Mouse (Mus musculus) CH12.LX (cell line): Measurements from ENCODE around the gene Rcan2.

ENCODE experiments used
- GABPA ChIP-seq: IDR thresholded peaks from 2 replicates; pipeline ENCODE4 v1.6.1; 2012; ENCODE audit warnings: low read depth, low read length, improper control_type of control experiment, inconsistent platforms; ENCODE audit not compliant: insufficient replicate concordance
- POLR2A ChIP-seq: IDR thresholded peaks from 2 replicates; pipeline ENCODE4 v1.6.1; 2011; ENCODE audit warnings: low read depth, mild to moderate bottlenecking, improper control_type of control experiment, low read length

DNA sequence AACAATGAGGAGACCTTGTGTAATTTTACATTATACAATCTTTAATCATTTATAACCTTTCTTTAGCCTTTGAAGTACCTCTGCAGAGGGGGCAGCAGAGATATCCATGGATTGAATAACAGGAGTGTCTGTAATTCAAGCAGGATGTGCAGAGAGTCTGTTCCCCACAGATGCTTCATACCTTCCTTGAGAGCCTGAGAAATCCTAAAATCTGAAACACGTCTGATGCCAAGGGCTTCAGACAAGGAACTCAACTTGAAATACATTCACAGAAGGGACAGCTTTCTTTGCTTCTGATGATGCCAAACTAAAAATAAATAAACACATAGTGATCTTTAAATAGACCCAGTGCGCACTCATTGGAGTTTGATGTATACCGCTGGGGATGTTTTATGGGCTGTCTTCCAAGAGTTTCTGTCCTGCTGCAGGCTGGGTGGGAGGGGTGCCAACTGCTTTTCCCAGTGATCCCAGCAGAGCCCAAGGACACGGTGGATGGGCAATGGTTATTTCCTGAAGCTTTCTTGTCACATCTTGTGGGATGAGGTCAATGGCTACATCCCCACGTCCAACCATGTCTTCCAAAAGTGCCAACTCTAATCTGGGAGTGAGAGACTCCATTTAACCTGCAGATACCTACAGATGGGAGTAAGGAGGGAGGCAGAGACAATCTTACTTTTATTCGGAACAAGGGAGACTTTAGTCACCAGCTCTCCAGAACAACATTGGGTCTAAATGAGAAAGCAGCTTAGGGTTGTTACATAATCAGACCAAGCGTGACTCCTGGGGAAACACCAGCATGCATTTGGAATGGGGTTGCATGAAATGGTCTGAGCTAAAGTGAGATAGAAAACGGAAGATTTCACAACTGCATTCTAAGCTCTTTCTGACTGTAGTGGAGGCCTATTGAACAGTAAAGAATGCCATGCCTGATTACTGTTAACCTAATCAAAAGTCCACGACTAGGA lies 102.9 kb downstream of the Rcan2 start:
- TF ChIP-seq GABPA, result no peak
- TF ChIP-seq POLR2A, result no peak
